Mouse (Mus musculus) spleen, postnatal 36 days (tissue): ENCODE data around the gene Dlg4.
"Not testable (repeated sequence)": the region's sequence is repeated elsewhere in the genome, so short reads cannot be mapped to it uniquely, and the experiment has no call there.

ENCODE experiments used
- DNase-seq, 2 experiments: peaks; one replicate each; pipeline ENCODE4 v3.0.0; 2022; ENCODE audit warnings: low spot score in 2 of 2, mixed read lengths in 1 of 2

The Dlg4 gene

GRCm38 (mm10) chr11:69996161-69997061, 20.3 kb upstream of the Dlg4 start:
- DNase-seq = peak; percentile 71 to 74

DNA sequence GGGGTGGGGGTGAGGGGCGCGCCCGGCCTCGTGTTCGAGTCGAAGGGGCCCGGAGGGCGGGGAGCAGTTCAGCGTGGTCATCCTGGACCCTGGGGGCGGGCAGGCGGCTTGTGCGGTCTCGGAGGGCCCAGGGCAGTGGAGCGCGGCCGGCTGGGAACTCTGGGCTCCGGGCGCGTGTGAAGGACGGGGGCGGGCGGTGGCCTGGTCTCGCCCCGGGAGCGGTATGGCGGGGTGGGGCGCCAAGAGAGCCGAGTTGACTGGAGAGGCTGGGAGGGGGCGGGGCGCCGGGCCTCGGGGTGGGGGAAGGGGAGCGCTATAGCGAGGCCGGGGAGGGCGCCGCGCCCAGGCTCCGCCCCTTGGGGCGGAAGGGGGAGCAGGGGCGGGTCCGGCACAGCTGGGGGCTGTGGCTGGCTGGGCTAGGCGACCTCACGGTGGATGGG, 19.7 kb upstream of the Dlg4 start:
- peak; percentile 92 to 93 for DNase-seq

GRCm38 (mm10) chr11:69998567-69999491, 17.9 kb upstream of the Dlg4 start:
- no peak for DNase-seq

DNA sequence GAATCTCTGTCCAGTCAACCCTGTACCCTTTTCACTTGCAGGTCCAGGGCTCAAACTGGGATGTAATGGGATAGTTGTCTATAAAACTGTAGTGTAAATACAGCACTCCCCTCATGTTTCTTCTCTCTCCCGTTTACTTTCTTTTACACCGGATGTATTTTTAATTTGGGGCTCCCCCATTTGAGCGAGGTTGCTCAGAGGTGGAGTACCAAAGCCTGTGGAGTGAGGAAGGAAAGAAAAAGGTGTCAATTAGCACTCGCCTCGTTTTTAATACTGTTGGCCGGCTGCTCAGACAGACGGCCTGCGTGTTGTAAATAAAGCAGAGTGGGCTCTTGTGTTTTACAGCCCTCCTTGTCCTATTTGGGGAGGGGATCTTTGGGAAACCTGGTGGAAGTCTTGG, 17.1 kb upstream of the Dlg4 start:
- no peak for DNase-seq

DNA sequence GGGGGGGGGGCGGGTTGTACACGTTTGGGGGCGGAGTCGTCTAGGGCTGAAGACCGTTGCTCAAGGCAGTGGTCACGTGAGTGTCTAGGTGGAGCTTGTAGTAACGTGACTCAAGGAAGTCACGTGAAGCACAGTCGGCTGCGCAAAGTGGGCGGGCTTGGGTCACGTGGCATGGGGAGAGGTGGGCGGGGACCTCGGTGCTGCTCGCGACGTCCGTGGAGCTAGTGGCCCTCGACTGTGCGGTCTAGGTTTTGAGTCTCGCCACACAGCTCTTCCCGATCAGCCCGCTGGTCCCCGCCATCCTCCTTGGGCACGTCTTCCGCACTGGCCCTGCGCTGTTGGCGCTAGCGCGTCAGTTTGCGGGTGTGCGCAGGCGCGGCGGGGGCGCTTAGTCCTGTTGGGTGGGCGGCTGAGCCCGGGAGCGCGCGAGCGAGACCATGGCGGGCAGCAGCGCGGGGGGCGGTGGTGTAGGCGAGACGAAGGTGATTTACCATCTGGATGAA, 16.3 kb upstream of the Dlg4 start, which contains the start of gene Dvl2:
Gene Dvl2 (plus strand): TSS at position 200 of the 503 bp plus-strand sequence.
- peak; percentile 91 to 94 for DNase-seq

GRCm38 (mm10) chr11:70001159-70001558, 15.6 kb upstream of the Dlg4 start:
- no peak for DNase-seq

DNA sequence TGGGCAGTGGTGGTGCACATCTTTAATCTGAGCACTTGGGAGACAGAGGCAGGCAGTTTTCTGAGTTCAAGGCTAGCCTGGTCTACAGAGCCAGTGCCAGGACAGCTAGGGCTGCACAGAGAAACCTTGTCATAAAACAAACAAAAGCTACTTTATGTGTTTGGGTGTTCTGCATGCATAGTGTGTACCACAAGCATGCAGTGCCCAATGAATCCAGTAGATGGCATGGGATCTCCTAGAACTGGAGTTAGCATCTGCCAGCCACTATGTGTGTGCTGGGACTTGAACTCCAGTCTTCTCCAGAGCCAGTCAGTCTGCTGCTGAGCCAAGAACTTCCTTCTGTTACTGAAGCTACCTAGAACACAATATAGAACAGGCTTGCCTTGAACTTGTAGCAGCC, 14.9 kb upstream of the Dlg4 start:
- DNase-seq = peak in 1 of 2 experiments; percentile 45

DNA sequence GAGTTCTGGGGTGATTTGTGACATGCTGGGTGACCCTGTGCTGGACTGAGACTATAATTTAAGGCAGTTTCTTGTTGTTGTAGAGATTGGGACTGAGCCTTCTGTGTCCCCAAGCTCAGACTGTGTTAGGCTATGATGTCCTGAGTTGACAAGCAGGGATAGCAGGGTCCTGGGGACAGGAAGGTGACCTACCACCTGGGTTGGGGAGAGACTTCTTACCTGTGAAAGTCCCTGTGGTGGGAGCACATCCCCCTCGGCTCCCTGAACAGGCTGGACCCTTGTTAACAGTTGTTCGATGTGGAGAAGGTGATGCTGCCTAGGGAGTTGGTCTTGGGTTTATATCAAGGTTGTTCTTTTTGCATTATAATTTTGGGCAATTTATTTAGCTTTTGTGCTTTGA, 14.3 kb upstream of the Dlg4 start:
- DNase-seq = no peak

DNA sequence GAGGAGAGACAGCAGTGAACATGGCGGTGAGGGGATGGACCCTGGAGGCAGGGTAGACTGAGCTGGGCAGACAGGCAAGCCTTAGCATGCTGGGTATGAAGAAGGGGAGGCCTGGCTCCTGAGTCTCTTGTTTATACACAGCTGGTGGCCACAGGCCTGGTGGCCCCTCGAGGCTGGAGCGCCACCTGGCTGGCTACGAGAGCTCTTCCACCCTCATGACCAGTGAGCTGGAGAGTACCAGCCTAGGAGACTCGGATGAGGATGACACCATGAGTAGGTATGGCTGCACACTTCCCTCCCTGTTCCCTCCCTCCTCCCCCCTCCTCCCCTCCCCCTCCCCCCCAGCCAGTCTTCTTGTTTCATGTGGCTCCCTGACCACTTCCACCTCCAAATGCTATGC, 11.2 kb upstream of the Dlg4 start:
- DNase-seq = peak; percentile 41 to 52

DNA sequence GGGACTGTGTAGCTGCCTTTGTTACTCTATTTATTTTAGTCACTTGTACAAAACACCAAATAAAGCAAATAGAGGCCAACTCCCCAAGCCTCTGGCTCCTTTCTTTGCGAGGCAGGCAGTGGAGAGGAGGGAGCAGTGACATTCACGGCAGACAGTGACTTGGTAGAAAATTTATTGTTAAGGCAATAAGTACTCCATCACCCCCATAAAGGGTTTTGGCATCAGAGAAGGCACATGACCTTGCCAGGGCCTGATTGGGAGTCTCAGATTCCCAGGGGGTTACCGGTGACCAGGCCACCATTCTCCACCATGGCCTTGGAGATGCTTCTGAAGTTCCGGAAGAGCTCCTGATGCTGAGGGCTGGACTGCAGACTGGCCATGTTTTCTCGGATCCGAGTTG, 6.7 kb upstream of the Dlg4 start:
- no peak for DNase-seq

GRCm38 (mm10) chr11:70010548-70010947, 6.2 kb upstream of the Dlg4 start:
- no peak for DNase-seq

GRCm38 (mm10) chr11:70010961-70011360, 5.8 kb upstream of the Dlg4 start:
- no peak for DNase-seq

- DNase-seq = no peak
Measured at GRCm38 (mm10) chr11:70012931-70013330, 3.8 kb upstream of the Dlg4 start.

GRCm38 (mm10) chr11:70013408-70013807, 3.3 kb upstream of the Dlg4 start:
- no peak for DNase-seq

DNA sequence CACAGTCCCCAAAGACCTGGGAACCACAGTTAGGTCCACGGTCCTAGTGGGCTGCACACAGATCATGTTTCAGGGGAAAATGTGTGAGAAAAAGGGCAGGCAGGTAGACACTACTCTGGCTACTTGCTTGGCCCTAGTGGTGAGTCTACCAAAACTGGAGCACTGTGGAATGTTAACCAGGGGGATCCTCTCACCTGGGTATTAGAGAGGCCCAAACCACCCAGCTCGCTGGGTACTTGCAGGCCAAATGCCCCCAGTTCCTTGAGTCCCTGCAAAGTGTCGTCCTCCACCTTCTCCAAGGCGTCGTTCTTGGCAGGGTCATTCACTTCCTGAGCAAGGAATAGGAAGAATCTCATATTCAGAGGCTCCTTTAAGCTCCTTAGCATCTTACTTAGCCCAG, 2.7 kb upstream of the Dlg4 start:
- no peak for DNase-seq

GRCm38 (mm10) chr11:70014880-70015558, 1.7 kb upstream of the Dlg4 start, which contains the start of gene Acadvl:
Gene Acadvl (minus strand): TSS chr11:70015411.
- peak; percentile 84 to 89 for DNase-seq

DNA sequence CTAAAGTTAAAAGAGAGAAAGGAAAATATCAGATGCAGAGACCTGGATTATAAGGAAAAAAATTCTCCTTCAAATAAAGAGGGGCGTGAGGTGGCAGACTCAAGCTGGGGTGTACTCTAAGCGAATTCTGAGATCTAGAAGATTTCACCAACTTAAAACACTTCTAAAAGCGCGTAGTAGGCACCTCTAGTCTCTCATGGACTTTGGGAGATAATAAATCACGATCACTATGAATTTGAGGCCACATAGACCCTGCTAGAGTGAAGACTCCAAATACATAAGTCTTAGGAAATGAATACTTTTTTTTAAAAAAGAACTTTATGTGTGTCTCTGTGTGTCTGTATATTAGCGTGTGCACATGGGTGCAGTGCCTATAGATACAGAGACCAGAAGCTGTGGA, 1.1 kb upstream of the Dlg4 start:
- no peak for DNase-seq

DNA sequence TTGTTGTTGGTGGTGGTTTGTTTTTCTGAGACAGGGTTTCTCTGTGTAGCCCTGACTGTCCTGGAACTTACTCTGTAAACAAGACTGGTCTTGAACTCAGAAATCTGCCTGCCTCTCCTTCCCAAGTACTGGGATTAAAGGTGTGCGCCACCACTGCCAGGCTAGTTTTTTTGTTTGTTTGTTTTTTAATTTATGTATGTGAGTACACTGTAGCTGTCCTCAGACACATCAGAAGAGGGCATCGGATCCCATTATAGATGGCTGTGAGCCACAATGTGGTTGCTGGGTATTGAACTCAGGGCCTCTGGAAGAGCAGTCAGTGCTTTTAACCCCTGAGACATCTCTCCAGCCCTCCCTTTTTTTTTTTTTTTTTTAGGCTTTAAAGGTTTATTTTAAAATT, 565 bp upstream of the Dlg4 start:
- not testable (repeated sequence) for DNase-seq

- DNase-seq = no peak
Measured at GRCm38 (mm10) chr11:70017199-70017767, 541 bp downstream of the Dlg4 start.

GRCm38 (mm10) chr11:70018131-70018990, 1.6 kb downstream of the Dlg4 start:
- no peak for DNase-seq
